Mouse (Mus musculus) adrenal gland, adult 10 weeks (tissue): Measurements from ENCODE around the gene Mfsd4b1. TPM values are rescaled to one million over a fixed set of nuclear protein-coding genes. Genes with fewer than 3 reads are reported as not detected.

ENCODE experiments used
- polyA plus RNA-seq: library from polyadenylated mRNA; stranded (reverse); fragments of 350-450 nt; fragmentation: Illumina TruSeq; extraction: RNeasy Lipid Tissue Mini Kit (QIAGEN cat#74804); gene quantifications from one replicate; pipeline ENCODE4 v1.2.3, GENCODE M21; 2014; ENCODE audit warnings: low read depth, low replicate concordance

Gene Mfsd4b1
- polyA plus RNA-seq = 2.0 TPM

GRCm38 (mm10) chr10:40024554-40025428, at the start of gene Mfsd4b1:
TSS of gene Mfsd4b1 (minus strand) at chr10:40025268.

GRCm38 (mm10) chr10:39986466-39986865, 38.6 kb downstream of the Mfsd4b1 start, which contains the start of gene Mfsd4b5:
TSS of gene Mfsd4b5 (minus strand) at chr10:39986646.

GRCm38 (mm10) chr10:39959761-39960440, 65.2 kb downstream of the Mfsd4b1 start, which contains the start of gene Mfsd4b3:
TSS of gene Mfsd4b3 (minus strand) at chr10:39960153.

Other genes with a start within 250 kb of the Mfsd4b1 start
- 13.6 TPM for gene Mfsd4b4, start 126.0 kb downstream of the Mfsd4b1 start, polyA plus RNA-seq
- gene Mfsd4b2, start 98.3 kb downstream of the Mfsd4b1 start, polyA plus RNA-seq = 0.41 TPM
- gene Mfsd4b3, start 65.1 kb downstream of the Mfsd4b1 start, polyA plus RNA-seq = 9.0 TPM
- 0.87 TPM for gene Mfsd4b5, start 38.6 kb downstream of the Mfsd4b1 start, polyA plus RNA-seq
- gene Slc16a10, start 117.0 kb upstream of the Mfsd4b1 start, polyA plus RNA-seq = 20.1 TPM
- 146 TPM for gene Rpf2, start 221.8 kb upstream of the Mfsd4b1 start, polyA plus RNA-seq
- 158 TPM for gene Gtf3c6, start 232.8 kb upstream of the Mfsd4b1 start, polyA plus RNA-seq